Mouse (Mus musculus): Measurements from ENCODE around the gene Gm17334.

Gene Gm17334

GRCm38 (mm10) chr11:53749306-53749705, 23.7 kb downstream of the Gm17334 start:
- intact Hi-C loops (cut with DNase I) = no loop called here

- intact Hi-C loops (cut with DNase I) = no loop called here
Observed at GRCm38 (mm10) chr11:53748614-53749013, 24.4 kb downstream of the Gm17334 start.

- intact Hi-C loops (cut with DNase I) = no loop called here
Observed at GRCm38 (mm10) chr11:53747985-53748384, 25.0 kb downstream of the Gm17334 start.

GRCm38 (mm10) chr11:53745260-53745659, 27.7 kb downstream of the Gm17334 start:
- intact Hi-C loops (cut with DNase I) = no loop called here

GRCm38 (mm10) chr11:53742353-53742752, 30.6 kb downstream of the Gm17334 start:
- intact Hi-C loops (cut with DNase I) = no loop called here

GRCm38 (mm10) chr11:53737573-53737946, 35.4 kb downstream of the Gm17334 start:
- intact Hi-C loops (cut with DNase I) = loop anchor here (5.0 to 10.0 kb wide), 2 partner anchors 120 to 263 kb away; partner anchors contain the start of genes Gm12216 and Gm9837

GRCm38 (mm10) chr11:53736771-53737572, 36.0 kb downstream of the Gm17334 start:
- intact Hi-C loops (cut with DNase I) = loop anchor here (5.0 to 10.0 kb wide), 2 partner anchors 120 to 262 kb away; partner anchors contain the start of genes Gm12216 and Gm9837

- intact Hi-C loops (cut with DNase I) = loop anchor here (5.0 to 10.0 kb wide), 2 partner anchors 122 to 261 kb away; partner anchors contain the start of genes Gm12216 and Gm9837
Observed at GRCm38 (mm10) chr11:53735682-53736245, 37.2 kb downstream of the Gm17334 start.

GRCm38 (mm10) chr11:53734970-53735681, 37.9 kb downstream of the Gm17334 start:
- intact Hi-C loops (cut with DNase I) = loop anchor here (5.0 to 10.0 kb wide), 2 partner anchors 122 to 260 kb away; partner anchors contain the start of genes Gm12216 and Gm9837

GRCm38 (mm10) chr11:53734431-53734830, 38.6 kb downstream of the Gm17334 start:
- intact Hi-C loops (cut with DNase I) = loop anchor here (10.0 kb wide), 1 partner anchor 260 kb away; the partner anchor contains the start of gene Gm9837

- intact Hi-C loops (cut with DNase I) = loop anchor here (10.0 kb wide), 1 partner anchor 259 kb away; the partner anchor contains the start of gene Gm9837
Observed at GRCm38 (mm10) chr11:53733824-53734223, 39.2 kb downstream of the Gm17334 start.

GRCm38 (mm10) chr11:53732244-53732643, 40.7 kb downstream of the Gm17334 start:
- intact Hi-C loops (cut with DNase I) = loop anchor here (10.0 kb wide), 1 partner anchor 257 kb away; the partner anchor contains the start of gene Gm9837

- intact Hi-C loops (cut with DNase I) = loop anchor here (10.0 kb wide), 1 partner anchor 257 kb away; the partner anchor contains the start of gene Gm9837
Observed at GRCm38 (mm10) chr11:53731457-53731856, 41.5 kb downstream of the Gm17334 start.

Small RNA genes lying within 50 kb of the gene (microRNA-seq; reads per million reads assigned to microRNA genes)
- gene Mir7671 = 0.11 to 0.62 reads per million in 2 experiments

Data from adrenal gland (tissue).